Mouse (Mus musculus): Measurements from ENCODE around the gene Unc5b. TPM values are rescaled to one million over a fixed set of nuclear protein-coding genes. Genes with fewer than 3 reads are reported as not detected.
A peak's percentile ranks its signal among the peaks of the same experiment; 100 is the strongest.
"Not testable (repeated sequence)": the region's sequence is repeated elsewhere in the genome, so short reads cannot be mapped to it uniquely, and the experiment has no call there.

Unc5b gene
- 12.7 and 13.5 TPM in 2 replicates for polyA plus RNA-seq (2016; fragmentation: Nextera tagmentation; extraction: Ambion mirVana)

DNA sequence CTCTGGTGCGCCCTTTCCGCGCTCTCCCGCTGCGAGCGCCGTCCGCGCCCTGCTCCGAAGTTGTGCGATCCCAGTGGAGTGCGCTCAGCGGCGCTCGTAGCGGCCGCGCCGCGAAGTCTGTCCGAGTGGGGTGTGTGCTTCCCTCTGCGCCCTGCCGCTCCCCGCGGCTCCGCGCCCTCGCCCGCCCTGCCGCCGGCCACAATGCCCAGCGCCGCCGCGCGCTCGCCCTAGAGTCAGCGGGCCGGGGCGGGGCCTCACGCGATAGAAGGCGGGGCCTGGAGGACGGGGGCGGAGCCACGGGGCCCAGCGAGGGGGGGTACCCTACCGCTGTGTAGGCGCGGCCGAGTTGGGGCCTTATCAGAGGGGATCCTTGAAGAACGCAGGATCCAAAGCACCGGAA lies at the start of gene Unc5b:
TSS of gene Unc5b (minus strand) at position 203 of the 400 bp plus-strand sequence.
- H3K4me2 ChIP-seq = peak within 1 kb of the TSS; percentile 88
- H3K9ac ChIP-seq (replicated peaks) = peak within 1 kb of the TSS; percentile 91
- peaks cover 47% of the 10 kb centered on the region for H3K4me1 ChIP-seq (replicated peaks)
- peak within 1 kb of the TSS; percentile 88 for H3K4me3 ChIP-seq (replicated peaks)
- peak within 1 kb of the TSS; percentile 86 for H3K27ac ChIP-seq
- no peaks in the 10 kb centered on the region for H3K36me3 ChIP-seq
- peak; percentile 79 for ATAC-seq (ENCODE audit: insufficient number of reproducible peaks, insufficient read depth, low FRiP score, low TSS enrichment, low read depth)
- peaks cover 29% of the 10 kb centered on the region for H3K27me3 ChIP-seq
- WGBS = 1% methylated on average over 53 of the region's 53 CpGs
- H3K9me3 ChIP-seq = peaks cover 4% of the 10 kb centered on the region; the same call in 1 of the 2 replicates

DNA sequence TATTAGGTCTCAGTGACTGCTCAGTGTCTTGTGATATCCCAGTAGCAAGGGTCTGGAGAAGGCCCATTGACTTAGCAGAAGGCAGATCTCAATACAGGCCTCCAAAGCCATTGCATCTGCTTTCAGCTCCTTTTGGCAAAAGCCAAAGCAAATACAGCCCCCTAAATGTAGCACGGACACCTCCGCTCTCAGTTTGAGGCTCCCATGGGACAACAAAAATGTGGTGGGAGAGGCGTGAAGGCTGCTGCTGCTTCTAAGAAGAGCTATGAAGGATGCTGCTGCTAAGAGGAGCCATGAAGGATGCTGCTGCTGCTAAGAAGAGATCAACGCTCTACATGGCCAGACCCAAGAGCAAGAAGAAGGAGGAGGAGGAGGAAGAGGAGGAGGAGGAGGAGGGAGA lies 48.4 kb upstream of the Unc5b start:
- no peak overlapping the region for H3K27ac ChIP-seq
- no peaks in the 10 kb centered on the region for H3K27me3 ChIP-seq
- WGBS = 84% methylated on average over 4 of the region's 4 CpGs
- H3K4me2 ChIP-seq = no peak overlapping the region
- no peak for ATAC-seq (ENCODE audit: insufficient number of reproducible peaks, insufficient read depth, low FRiP score, low TSS enrichment, low read depth)
- no peak overlapping the region for H3K9ac ChIP-seq (replicated peaks)
- H3K4me3 ChIP-seq (replicated peaks) = no peak overlapping the region
- H3K4me1 ChIP-seq (replicated peaks) = no peaks in the 10 kb centered on the region
- H3K36me3 ChIP-seq = no peaks in the 10 kb centered on the region
- no peaks in the 10 kb centered on the region for H3K9me3 ChIP-seq

DNA sequence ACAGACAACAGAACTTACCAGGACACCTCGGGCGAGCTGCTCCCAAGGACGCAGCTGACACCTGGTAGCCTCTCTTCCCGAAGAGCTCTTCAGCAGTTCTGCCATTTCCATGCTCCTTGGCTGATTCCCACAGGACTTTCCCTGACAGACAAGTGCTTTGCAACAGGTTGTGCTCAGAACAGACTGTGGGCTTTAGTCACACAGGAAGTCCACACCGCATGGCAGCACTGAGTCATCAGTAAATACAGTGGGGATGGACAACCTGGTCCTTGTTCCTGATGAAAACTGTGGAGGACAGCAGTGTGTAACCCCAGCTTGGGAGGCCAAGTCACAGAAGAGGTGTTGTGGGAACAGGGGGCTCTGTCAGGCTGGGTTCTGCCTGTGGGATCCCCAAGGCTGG lies 45.7 kb upstream of the Unc5b start:
- no peaks in the 10 kb centered on the region for H3K4me1 ChIP-seq (replicated peaks)
- no peak overlapping the region for H3K9ac ChIP-seq (replicated peaks)
- WGBS = 92% methylated on average over 5 of the region's 5 CpGs
- no peaks in the 10 kb centered on the region for H3K27me3 ChIP-seq
- no peak overlapping the region for H3K4me2 ChIP-seq
- H3K36me3 ChIP-seq = no peaks in the 10 kb centered on the region
- no peak overlapping the region for H3K27ac ChIP-seq
- H3K9me3 ChIP-seq = no peaks in the 10 kb centered on the region
- no peak for ATAC-seq (ENCODE audit: insufficient number of reproducible peaks, insufficient read depth, low FRiP score, low TSS enrichment, low read depth)
- no peak overlapping the region for H3K4me3 ChIP-seq (replicated peaks)

DNA sequence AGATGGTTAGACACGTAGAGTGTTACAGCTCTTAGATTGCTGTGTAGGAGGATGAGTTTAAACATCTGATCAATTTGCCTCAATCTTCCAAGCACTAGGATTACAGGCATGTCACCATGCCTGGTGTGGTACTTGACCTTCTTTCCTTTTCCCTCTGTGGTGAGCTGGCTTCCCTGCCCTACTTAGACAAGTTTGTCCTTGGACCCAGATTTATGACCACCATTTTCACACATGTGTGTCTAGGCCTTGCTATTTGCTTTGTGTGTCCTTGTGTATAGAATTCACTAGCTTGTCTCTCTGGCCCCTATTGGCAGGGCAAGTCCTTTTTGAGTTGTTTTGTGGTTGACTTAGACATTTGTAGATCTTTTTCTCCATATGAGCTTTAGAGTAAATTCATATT lies 43.6 kb upstream of the Unc5b start:
- no peak for ATAC-seq (ENCODE audit: insufficient number of reproducible peaks, insufficient read depth, low FRiP score, low TSS enrichment, low read depth)
- H3K9ac ChIP-seq (replicated peaks) = no peak overlapping the region
- WGBS = 92% methylated on average over 1 of the region's 1 CpGs
- no peaks in the 10 kb centered on the region for H3K9me3 ChIP-seq
- no peak overlapping the region for H3K4me2 ChIP-seq
- H3K27me3 ChIP-seq = no peaks in the 10 kb centered on the region
- H3K27ac ChIP-seq = no peak overlapping the region
- no peak overlapping the region for H3K4me3 ChIP-seq (replicated peaks)
- H3K4me1 ChIP-seq (replicated peaks) = no peaks in the 10 kb centered on the region
- H3K36me3 ChIP-seq = no peaks in the 10 kb centered on the region

DNA sequence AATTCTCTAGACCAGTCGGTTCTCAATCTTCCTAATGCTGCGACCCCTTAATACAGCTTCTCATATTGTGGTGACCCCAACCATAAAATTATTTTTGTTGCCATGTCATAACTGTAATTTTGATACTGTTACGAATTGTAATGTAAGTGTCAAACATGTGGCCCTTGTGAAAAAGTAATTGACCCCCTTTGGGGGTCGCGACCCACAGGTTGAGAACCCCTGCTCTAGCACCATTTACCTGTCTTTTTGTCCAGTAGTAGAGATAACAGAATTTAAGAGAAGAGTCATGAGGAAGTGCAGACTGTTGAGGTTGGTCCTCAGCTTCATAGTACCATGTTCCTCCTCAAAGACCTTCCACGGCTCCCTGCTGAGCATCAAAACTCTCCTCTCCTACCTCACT lies 31.9 kb upstream of the Unc5b start:
- no peak for ATAC-seq (ENCODE audit: insufficient number of reproducible peaks, insufficient read depth, low FRiP score, low TSS enrichment, low read depth)
- Histone ChIP-seq H3K4me1 (replicated peaks) (peaks cover 11% of the 10 kb centered on the region; the same call in 1 of the 2 replicates), H3K9ac (replicated peaks) (no peak overlapping the region), H3K4me2 (no peak overlapping the region), H3K27ac (no peak overlapping the region), H3K9me3 (no peaks in the 10 kb centered on the region), H3K36me3 (no peaks in the 10 kb centered on the region), H3K4me3 (replicated peaks) (no peak overlapping the region), H3K27me3 (no peaks in the 10 kb centered on the region)
- WGBS = 84% methylated on average over 6 of the region's 6 CpGs

DNA sequence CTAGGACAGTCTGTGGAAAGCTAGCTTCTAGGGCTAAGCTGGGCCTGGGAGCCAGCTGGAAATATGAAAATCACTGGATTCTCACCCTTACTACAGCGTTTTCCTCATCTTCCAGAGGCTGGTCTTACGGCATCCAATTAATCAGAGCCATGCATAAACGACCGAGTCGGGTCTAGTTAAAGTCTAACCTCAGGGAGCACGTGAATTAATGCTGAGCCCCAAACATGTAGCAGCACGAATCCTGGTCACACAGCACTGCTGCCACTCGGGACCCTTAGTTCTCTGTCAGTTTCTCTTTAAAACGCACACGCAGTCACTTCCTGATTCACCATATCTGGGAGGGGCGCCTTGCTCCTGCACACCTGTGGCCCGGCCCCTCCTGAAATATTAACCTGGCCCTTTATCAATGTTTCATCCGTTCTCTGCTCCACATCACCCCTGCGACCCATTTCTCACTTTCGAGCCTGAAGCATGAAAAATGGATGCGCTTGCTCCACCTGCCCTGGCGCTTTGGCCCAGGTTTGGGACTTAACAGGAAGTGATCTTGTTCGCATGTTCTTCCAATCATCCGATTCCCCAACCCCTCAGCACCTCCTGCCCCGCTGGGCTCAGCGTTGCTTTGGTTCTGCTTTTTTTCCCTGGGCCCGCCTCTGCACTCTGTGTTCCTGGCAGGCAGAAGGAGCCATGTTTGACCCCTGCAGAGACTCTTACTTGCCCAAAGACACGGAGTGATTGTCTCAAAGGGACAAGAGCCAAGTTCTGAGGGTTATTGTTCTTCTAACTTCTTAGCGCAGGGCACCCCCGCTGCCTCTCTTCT lies 31.3 kb upstream of the Unc5b start:
- Histone ChIP-seq H3K4me1 (replicated peaks) (peaks cover 11% of the 10 kb centered on the region; the same call in 1 of the 2 replicates), H3K36me3 (no peaks in the 10 kb centered on the region), H3K9me3 (no peaks in the 10 kb centered on the region), H3K9ac (replicated peaks) (no peak overlapping the region), H3K4me2 (no peak overlapping the region), H3K4me3 (replicated peaks) (no peak overlapping the region), H3K27ac (no peak overlapping the region), H3K27me3 (no peaks in the 10 kb centered on the region)
- no peak for ATAC-seq (ENCODE audit: insufficient number of reproducible peaks, insufficient read depth, low FRiP score, low TSS enrichment, low read depth)
- 60% methylated on average over 25 of the region's 25 CpGs for WGBS

DNA sequence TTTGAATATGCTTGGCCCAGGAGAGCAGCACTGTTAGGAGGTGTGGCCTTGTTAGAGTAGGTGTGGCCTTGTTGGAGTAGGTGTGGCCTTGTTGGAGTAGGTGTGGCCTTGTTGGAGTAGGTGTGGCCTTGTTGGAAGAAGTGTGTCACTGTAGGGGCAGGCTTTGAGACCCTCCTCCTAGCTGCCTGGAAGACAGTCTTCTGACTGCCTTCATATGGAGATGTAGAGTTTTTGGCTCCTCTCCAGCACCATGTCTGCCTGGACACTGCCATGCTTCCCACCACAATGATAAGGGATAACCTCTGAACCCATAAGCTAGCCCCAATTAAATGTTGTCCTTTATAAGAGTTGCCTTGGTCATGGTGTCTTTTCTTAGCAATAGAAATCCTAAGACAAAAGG lies 13.9 kb upstream of the Unc5b start:
- not testable (repeated sequence) for ATAC-seq (ENCODE audit: insufficient number of reproducible peaks, insufficient read depth, low FRiP score, low TSS enrichment, low read depth); H3K27me3 ChIP-seq; H3K9me3 ChIP-seq; H3K4me3 ChIP-seq (replicated peaks); H3K4me2 ChIP-seq; H3K27ac ChIP-seq; H3K4me1 ChIP-seq (replicated peaks); H3K9ac ChIP-seq (replicated peaks); H3K36me3 ChIP-seq

DNA sequence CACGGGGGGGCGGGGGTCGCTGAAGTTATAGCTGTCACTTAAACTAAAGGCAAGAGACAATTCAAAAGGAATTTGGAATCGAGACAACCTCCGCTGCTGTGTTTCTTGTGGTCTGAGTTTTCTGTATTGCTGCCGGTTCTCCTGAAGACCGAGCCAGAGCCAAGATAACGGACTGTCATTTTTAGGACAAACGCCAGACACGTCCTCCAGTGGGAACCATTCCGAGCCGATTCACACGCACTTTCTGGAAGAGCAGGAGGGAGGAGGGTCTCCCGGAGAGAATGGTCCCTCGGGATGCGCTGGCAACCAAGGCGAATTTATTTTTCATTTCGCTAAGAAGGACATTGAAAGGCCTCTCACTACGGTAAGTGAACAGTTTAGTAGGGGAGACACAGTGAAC lies 7.4 kb upstream of the Unc5b start:
- ATAC-seq (ENCODE audit: insufficient number of reproducible peaks, insufficient read depth, low FRiP score, low TSS enrichment, low read depth) = no peak
- Histone ChIP-seq H3K4me2 (no peak overlapping the region), H3K27me3 (peaks cover 10% of the 10 kb centered on the region; the same call in 1 of the 2 replicates), H3K4me3 (replicated peaks) (no peak overlapping the region), H3K9ac (replicated peaks) (no peak overlapping the region), H3K36me3 (no peaks in the 10 kb centered on the region), H3K27ac (no peak overlapping the region), H3K9me3 (no peaks in the 10 kb centered on the region), H3K4me1 (replicated peaks) (no peaks in the 10 kb centered on the region)
- WGBS = 67% methylated on average over 19 of the region's 19 CpGs

DNA sequence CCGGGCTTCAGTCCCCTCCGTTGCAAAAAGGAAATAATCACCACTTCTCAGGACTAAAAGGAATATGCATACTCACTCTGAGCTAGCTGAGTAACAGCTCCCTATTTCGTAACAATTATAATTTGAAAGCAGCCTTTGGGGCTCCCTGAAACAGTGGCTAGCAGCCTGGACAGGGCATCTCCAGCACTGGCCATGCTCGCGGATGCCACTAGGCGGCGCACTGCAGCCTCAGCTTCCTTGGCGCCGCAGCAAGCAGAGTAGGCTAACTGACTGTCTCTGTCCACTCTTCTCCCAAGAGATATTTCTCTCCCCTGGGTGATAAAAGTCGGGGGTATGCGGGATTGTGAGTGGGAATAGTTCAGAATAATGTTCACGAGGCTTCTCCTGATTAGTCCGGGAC lies 3.6 kb upstream of the Unc5b start:
- Histone ChIP-seq H3K4me2 (no peak overlapping the region), H3K4me3 (replicated peaks) (no peak overlapping the region), H3K36me3 (no peaks in the 10 kb centered on the region), H3K9ac (replicated peaks) (no peak overlapping the region), H3K27me3 (peaks cover 24% of the 10 kb centered on the region), H3K4me1 (replicated peaks) (peaks cover 12% of the 10 kb centered on the region), H3K9me3 (peaks cover 4% of the 10 kb centered on the region; the same call in 1 of the 2 replicates), H3K27ac (no peak overlapping the region)
- 1% methylated on average over 13 of the region's 13 CpGs for WGBS
- no peak for ATAC-seq (ENCODE audit: insufficient number of reproducible peaks, insufficient read depth, low FRiP score, low TSS enrichment, low read depth)

DNA sequence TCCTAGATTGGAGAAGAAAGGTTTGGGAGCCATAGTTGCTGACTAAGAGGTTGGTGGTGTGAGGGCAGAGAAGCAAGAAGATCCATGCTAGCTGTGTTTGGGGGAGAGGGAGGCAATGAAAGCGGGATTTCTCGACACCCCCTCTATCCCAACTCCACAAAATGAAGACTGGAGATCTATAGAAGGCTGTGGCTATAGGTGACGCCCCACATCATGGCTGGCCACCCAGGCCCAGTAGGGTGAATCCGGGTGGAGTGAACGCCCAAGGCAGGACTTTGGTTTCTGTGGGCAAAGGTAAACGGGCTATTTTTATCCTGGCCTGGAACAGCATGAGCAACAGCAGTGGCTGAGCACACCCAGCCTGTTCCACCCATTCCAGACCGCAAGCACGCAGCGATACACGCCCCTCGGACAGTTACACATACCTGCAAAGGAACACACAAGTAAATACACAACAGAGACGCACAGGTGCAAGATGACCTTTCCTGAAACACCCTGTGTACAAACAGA lies 1.3 kb upstream of the Unc5b start:
- WGBS = 76% methylated on average over 12 of the region's 12 CpGs
- no peak for ATAC-seq (ENCODE audit: insufficient number of reproducible peaks, insufficient read depth, low FRiP score, low TSS enrichment, low read depth)
- Histone ChIP-seq H3K36me3 (no peaks in the 10 kb centered on the region), H3K27me3 (peaks cover 29% of the 10 kb centered on the region), H3K4me2 (no peak overlapping the region), H3K9ac (replicated peaks) (no peak overlapping the region), H3K4me1 (replicated peaks) (peaks cover 35% of the 10 kb centered on the region), H3K9me3 (peaks cover 4% of the 10 kb centered on the region; the same call in 1 of the 2 replicates), H3K4me3 (replicated peaks) (no peak overlapping the region), H3K27ac (no peak overlapping the region)

DNA sequence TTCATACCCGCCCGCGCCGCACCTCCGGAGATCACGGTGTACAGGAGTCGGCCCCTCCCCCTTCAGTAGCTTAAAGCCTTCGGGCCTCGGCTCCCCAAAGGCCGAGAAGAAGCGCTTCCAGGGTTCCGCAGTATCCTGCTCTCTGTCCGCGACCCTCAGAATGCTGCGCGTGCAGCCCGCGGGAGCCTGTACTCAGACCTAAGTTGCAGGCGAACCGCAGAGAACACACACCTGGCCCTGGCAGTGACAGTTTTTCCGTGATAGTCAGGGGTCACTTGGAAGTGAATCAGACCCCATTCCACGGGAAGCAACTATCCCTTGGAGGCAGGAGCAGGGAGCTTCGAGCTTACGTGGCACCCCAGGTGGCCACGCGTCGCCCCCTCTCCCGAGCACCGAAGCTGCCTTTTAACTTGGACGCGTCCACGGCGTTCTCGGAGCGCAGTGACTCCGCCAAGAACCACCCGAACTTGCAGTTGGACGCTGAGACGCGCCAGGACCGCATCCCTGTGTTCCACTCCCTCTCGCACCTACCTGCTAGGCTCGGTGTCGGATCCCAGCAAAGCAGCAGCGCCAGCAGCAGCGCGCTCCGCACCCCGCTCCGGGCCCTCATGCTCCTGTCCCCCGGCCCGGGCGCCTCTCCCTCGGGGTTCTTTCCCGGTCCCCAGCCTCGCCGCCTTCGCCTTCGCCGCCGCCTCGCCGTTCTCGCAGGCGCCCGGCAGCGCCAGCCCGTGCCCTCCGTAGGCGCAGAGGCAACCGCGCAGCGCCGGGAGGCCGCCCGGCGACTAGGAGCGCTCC lies 628 bp downstream of the Unc5b start:
- peak overlapping the region; percentile 91 for H3K9ac ChIP-seq (replicated peaks)
- peaks cover 54% of the 10 kb centered on the region for H3K4me1 ChIP-seq (replicated peaks)
- H3K4me2 ChIP-seq = peak overlapping the region; percentile 88
- no peaks in the 10 kb centered on the region for H3K36me3 ChIP-seq
- ATAC-seq (ENCODE audit: insufficient number of reproducible peaks, insufficient read depth, low FRiP score, low TSS enrichment, low read depth) = no peak
- peak overlapping the region; percentile 86 for H3K27ac ChIP-seq
- under 1% methylated on average over 78 of the region's 78 CpGs for WGBS
- peaks cover 29% of the 10 kb centered on the region for H3K27me3 ChIP-seq
- H3K4me3 ChIP-seq (replicated peaks) = peak overlapping the region; percentile 88
- H3K9me3 ChIP-seq = peaks cover 4% of the 10 kb centered on the region; the same call in 1 of the 2 replicates
